Mouse (Mus musculus): ENCODE results near the gene Tspan13. TPM values are rescaled to one million over a fixed set of nuclear protein-coding genes. Genes with fewer than 3 reads are reported as not detected.

The Tspan13 gene
- 537 and 798 TPM in 2 replicates for polyA plus RNA-seq (2012; rRNA removed; ENCODE audit: low replicate concordance)

DNA sequence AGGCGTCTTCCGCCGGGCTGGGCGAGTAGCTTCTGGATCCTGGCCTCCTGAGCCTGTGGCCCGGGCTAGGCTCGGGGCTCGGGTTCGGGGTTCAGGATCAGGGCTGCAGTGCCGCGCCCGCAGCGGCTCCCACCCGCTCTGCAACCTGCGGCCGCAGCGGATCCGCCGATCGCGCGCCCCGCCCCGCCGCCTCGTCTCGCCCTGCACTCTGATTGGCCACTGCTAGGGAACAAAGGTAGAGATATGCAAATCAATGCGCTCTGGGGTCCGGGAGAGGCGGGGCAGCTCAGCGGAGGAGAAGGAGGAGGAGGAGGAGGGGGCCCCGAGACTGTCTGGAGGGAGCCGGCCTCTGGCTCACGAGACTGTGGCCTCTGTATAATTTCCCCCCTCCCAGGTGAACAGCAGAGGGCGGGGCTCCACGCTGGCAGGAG, at the start of gene Tspan13:
Tspan13 (minus strand) TSS at position 153 of the 431 bp plus-strand sequence.

DNA sequence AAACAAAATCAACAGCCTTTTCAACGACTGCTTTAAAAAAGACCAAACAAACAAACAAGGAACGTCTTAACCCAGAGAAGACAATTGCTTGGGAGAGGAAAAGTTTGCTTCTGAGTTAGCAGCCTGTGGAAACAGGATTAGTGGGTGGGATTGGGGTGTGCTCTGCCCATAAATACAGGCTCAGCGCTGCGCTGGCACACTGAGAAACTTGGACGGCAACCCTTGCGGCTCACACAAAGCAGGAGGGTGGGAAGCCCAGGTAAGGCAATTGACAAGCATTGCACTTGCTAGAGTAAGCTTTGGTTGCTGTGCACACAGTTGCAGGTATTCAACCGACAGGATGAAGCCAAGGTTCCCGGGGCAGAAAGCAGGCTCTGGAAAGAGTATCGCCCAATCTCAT, 49.6 kb downstream of the Tspan13 start, which contains the start of gene Agr2:
Agr2 (plus strand) TSS at position 197 of the 400 bp plus-strand sequence.

Other genes with a start within 250 kb of the Tspan13 start
- 0.14 TPM in 1 of 2 replicates, not detected in the other for gene Agr3, start 116.9 kb downstream of the Tspan13 start, polyA plus RNA-seq (2012; rRNA removed; ENCODE audit: low replicate concordance)
- 116 and 347 TPM in 2 replicates for gene Agr2, start 49.6 kb downstream of the Tspan13 start, polyA plus RNA-seq (2012; rRNA removed; ENCODE audit: low replicate concordance)
- gene Ankmy2, start 114.6 kb upstream of the Tspan13 start, polyA plus RNA-seq (2012; rRNA removed; ENCODE audit: low replicate concordance) = 3.8 and 3.9 TPM in 2 replicates
- 3.0 and 4.5 TPM in 2 replicates for gene Bzw2, start 115.6 kb upstream of the Tspan13 start, polyA plus RNA-seq (2012; rRNA removed; ENCODE audit: low replicate concordance)
- not detected in 2 replicates for gene Lrrc72, start 210.9 kb upstream of the Tspan13 start, polyA plus RNA-seq (2012; rRNA removed; ENCODE audit: low replicate concordance)